8 mouse cellular contexts compared by ENCODE assay signal in the genomic region with DNA sequence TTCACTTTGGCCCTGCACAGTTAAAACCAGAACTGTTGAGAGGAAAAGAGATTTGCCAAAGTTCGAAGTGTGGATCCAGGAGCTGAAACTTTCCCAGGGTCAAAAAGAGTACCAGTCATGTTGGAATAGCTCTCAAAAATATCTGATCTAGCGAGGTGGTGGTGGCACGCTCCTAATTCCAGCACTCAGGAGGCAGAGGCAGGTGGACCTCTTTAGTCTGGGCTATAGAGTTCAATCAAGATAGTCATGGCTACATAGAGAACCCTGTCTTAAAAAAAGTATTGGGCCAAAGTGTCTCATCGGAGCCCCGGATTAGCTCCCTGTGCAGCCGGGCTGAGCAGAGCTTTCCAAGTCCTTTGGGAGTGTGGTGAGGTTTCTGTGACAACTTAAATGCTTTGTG. TPM values are rescaled to one million over a fixed set of nuclear protein-coding genes. Genes with fewer than 3 reads are reported as not detected.
DNase-seq lines count a peak whose midpoint lies in the region; ATAC-seq and TF ChIP-seq lines count a peak whose summit lies in the region.

No protein-coding gene starts in this region.

- intact Hi-C loops in heart, postnatal 36 days (cut with DNase I), result loop anchor here (2.0 kb wide), 1 partner anchor 93 kb away; a partner anchor contains a TSS

- H3K27ac ChIP-seq in heart, embryonic 15.5 days, result peak overlapping the region; percentile 99; the same call in 1 of the 2 replicates
- H3K27ac ChIP-seq in ES-E14 (ENCODE audit: insufficient read depth, low read depth, low read length, poor library complexity, severe bottlenecking), result no peak overlapping the region
- H3K27ac ChIP-seq in forebrain, postnatal 0 days (ENCODE audit: low read depth, low read length), result no peak overlapping the region
- H3K27ac ChIP-seq in liver, postnatal 0 days (ENCODE audit: low read depth), result 0 out of 2 replicates have a peak overlapping the region, but pooled peaks have one; percentile 99

- DNase-seq in heart, postnatal 36 days, result no peak
- no peak for DNase-seq in ES-E14 (ENCODE audit: low read depth, low spot score)
- DNase-seq in forebrain, postnatal 0 days, result no peak
- no peak for DNase-seq in liver, postnatal 0 days
- no peak for DNase-seq in c-Kit-positive CD71-positive TER-119-positive erythroid progenitor cells, embryonic 14.5 days (ENCODE audit: low spot score)
- DNase-seq in T-cell, adult 2 months (ENCODE audit: low spot score), result no peak

- peaks cover 47% of the 10 kb centered on the region for H3K4me1 ChIP-seq in heart, embryonic 15.5 days (replicated peaks)
- peaks cover 0 to 8% of the 10 kb centered on the region in 2 experiments; a peak in 2 of 4 replicates for H3K4me1 ChIP-seq in ES-E14 (ENCODE audit: control insufficient read depth in 2 of 2, insufficient read depth in 2 of 2, low read length in 2 of 2, poor library complexity in 1 of 2)
- H3K4me1 ChIP-seq in forebrain, postnatal 0 days (ENCODE audit: insufficient read depth), result peaks cover 34% of the 10 kb centered on the region
- peaks cover 35% of the 10 kb centered on the region for H3K4me1 ChIP-seq in liver, postnatal 0 days (ENCODE audit: insufficient read depth)

- no peaks in the 10 kb centered on the region for H3K36me3 ChIP-seq in heart, embryonic 15.5 days
- H3K36me3 ChIP-seq in ES-E14 (ENCODE audit: control insufficient read depth, insufficient read depth, low read length, poor library complexity, severe bottlenecking), result no peaks in the 10 kb centered on the region
- no peaks in the 10 kb centered on the region for H3K36me3 ChIP-seq in forebrain, postnatal 0 days (ENCODE audit: insufficient read depth)
- no peaks in the 10 kb centered on the region for H3K36me3 ChIP-seq in liver, postnatal 0 days (replicated peaks; ENCODE audit: insufficient read depth, low read length)

- in situ Hi-C loops in ES-E14 (cut with MboI; ENCODE audit: low sequenced_read_pairs in 2 of 2, unreplicated experiment in 2 of 2), result no loop called here

- TF ChIP-seq CTCF in forebrain, postnatal 0 days (IDR thresholded peaks at IDR 0.05; ENCODE audit: low read depth), result no peak
- no peak for TF ChIP-seq CTCF in liver, postnatal 0 days (IDR thresholded peaks at IDR 0.05; ENCODE audit: low read depth)

- H3K9me3 ChIP-seq in heart, embryonic 15.5 days (replicated peaks), result no peaks in the 10 kb centered on the region
- H3K9me3 ChIP-seq in ES-E14 (ENCODE audit: control insufficient read depth, insufficient read depth, low read depth, low read length), result no peaks in the 10 kb centered on the region
- H3K9me3 ChIP-seq in forebrain, postnatal 0 days (ENCODE audit: low read length), result no peaks in the 10 kb centered on the region
- no peaks in the 10 kb centered on the region for H3K9me3 ChIP-seq in liver, postnatal 0 days (ENCODE audit: low read length)

- ATAC-seq in heart, embryonic 15.5 days (replicated peaks; ENCODE audit: insufficient number of reproducible peaks, insufficient read depth, low FRiP score, low read depth), result no peak
- no peak for ATAC-seq in forebrain, postnatal 0 days
- ATAC-seq in liver, postnatal 0 days, result no peak
- ATAC-seq in cerebellum, adult (ENCODE audit: insufficient number of reproducible peaks, low FRiP score, low TSS enrichment), result no peak

- no peaks in the 10 kb centered on the region for H3K27me3 ChIP-seq in heart, embryonic 15.5 days
- H3K27me3 ChIP-seq in forebrain, postnatal 0 days (ENCODE audit: insufficient read depth, low read length), result no peaks in the 10 kb centered on the region
- H3K27me3 ChIP-seq in liver, postnatal 0 days (ENCODE audit: insufficient read depth, low read length), result no peaks in the 10 kb centered on the region

- no peak for TF ChIP-seq EP300 in liver, postnatal 0 days (IDR thresholded peaks at IDR 0.05; ENCODE audit: low read depth)

- H3K4me3 ChIP-seq in heart, embryonic 15.5 days, result peak overlapping the region; percentile 84
- H3K4me3 ChIP-seq in ES-E14 (ENCODE audit: insufficient read depth in 1 of 2, low read depth in 1 of 2, low read length in 2 of 2, poor library complexity in 1 of 2, severe bottlenecking in 1 of 2), result peak overlapping the region; percentile 90 to 98; a peak in 3 of 4 replicates
- peak overlapping the region; percentile 89 for H3K4me3 ChIP-seq in forebrain, postnatal 0 days (ENCODE audit: low read depth, low read length)
- H3K4me3 ChIP-seq in liver, postnatal 0 days (ENCODE audit: low read depth, low read length), result peak overlapping the region; percentile 91

- WGBS in heart, embryonic 15.5 days, result 57% methylated on average over 6 of the region's 6 CpGs
- WGBS in forebrain, postnatal 0 days, result 58% methylated on average over 6 of the region's 6 CpGs
- WGBS in liver, postnatal 0 days (ENCODE audit: insufficient replicate concordance), result 69% methylated on average over 6 of the region's 6 CpGs

- peak overlapping the region; percentile 85 for H3K9ac ChIP-seq in heart, embryonic 15.5 days
- H3K9ac ChIP-seq in ES-E14 (ENCODE audit: insufficient read depth, low read depth, low read length, poor library complexity, severe bottlenecking), result peak overlapping the region; percentile 92; the same call in 1 of the 2 replicates
- H3K9ac ChIP-seq in forebrain, postnatal 0 days, result peak overlapping the region; percentile 93
- H3K9ac ChIP-seq in liver, postnatal 0 days (replicated peaks), result peak overlapping the region; percentile 97

- H3K4me2 ChIP-seq in heart, embryonic 15.5 days, result peak overlapping the region; percentile 77
- peak overlapping the region; percentile 75 for H3K4me2 ChIP-seq in forebrain, postnatal 0 days (ENCODE audit: low read depth)
- peak overlapping the region; percentile 97 for H3K4me2 ChIP-seq in liver, postnatal 0 days (ENCODE audit: low read depth, low read length)

TF ChIP-seq in ES-E14, 5 proteins besides CTCF, POLR2A, EP300 and RAD21:
- TF ChIP-seq CHD2 (IDR thresholded peaks at IDR 0.05; ENCODE audit: low read depth, low read length), result no peak
- no peak for TF ChIP-seq MAFK (IDR thresholded peaks at IDR 0.05; ENCODE audit: insufficient read depth, low read depth, low read length)
- no peak for TF ChIP-seq ZNF384 (IDR thresholded peaks at IDR 0.05; ENCODE audit: low read depth, low read length)
- TF ChIP-seq HCFC1 (IDR thresholded peaks at IDR 0.05; ENCODE audit: borderline replicate concordance, insufficient read depth, low read length), result no peak
- no peak for TF ChIP-seq ZC3H11A (IDR thresholded peaks at IDR 0.05; ENCODE audit: borderline replicate concordance, low read depth, low read length)
TF ChIP-seq in ES-E14: peak in this region for 0.

RNA-seq across cellular contexts. Expression of a gene that starts 1.7 kb away (rescaled TPM):
- polyA plus RNA-seq in heart, embryonic 15.5 days (2015; fragmentation: Nextera tagmentation; extraction: Ambion mirVana), result 14.0 and 19.9 TPM in 2 replicates
- 1 to 10 TPM; 9.4 to 10.0 TPM for total RNA-seq in heart, postnatal 36 days (2021)
- total RNA-seq in ES-E14 (2012; rRNA removed), result 16.3 and 20.8 TPM in 2 replicates
- 26.1 and 30.6 TPM in 2 replicates for total RNA-seq in forebrain, postnatal 0 days (2014; rRNA removed)
- 16.7 and 18.5 TPM in 2 replicates for polyA plus RNA-seq in forebrain, postnatal 0 days (2015; fragmentation: Nextera tagmentation; extraction: Ambion mirVana)
- polyA plus RNA-seq in liver, postnatal 0 days (2015; fragmentation: Nextera tagmentation; extraction: Ambion mirVana), result 5.5 and 6.1 TPM in 2 replicates

RNA-seq across cellular contexts. Expression of a gene that starts 46.4 kb away (rescaled TPM):
- 512 and 629 TPM in 2 replicates for polyA plus RNA-seq in heart, embryonic 15.5 days (2015; fragmentation: Nextera tagmentation; extraction: Ambion mirVana)
- total RNA-seq in heart, postnatal 36 days (2021), result 1,000 to 10,000 TPM; 1,294 to 1,573 TPM
- 206 and 242 TPM in 2 replicates for total RNA-seq in ES-E14 (2012; rRNA removed)
- total RNA-seq in forebrain, postnatal 0 days (2014; rRNA removed), result 337 and 459 TPM in 2 replicates
- polyA plus RNA-seq in forebrain, postnatal 0 days (2015; fragmentation: Nextera tagmentation; extraction: Ambion mirVana), result 500 and 583 TPM in 2 replicates
- polyA plus RNA-seq in liver, postnatal 0 days (2015; fragmentation: Nextera tagmentation; extraction: Ambion mirVana), result 213 and 215 TPM in 2 replicates

RNA-seq across cellular contexts. Expression of a gene that starts 46.5 kb away (rescaled TPM):
- 16.7 and 26.0 TPM in 2 replicates for polyA plus RNA-seq in heart, embryonic 15.5 days (2015; fragmentation: Nextera tagmentation; extraction: Ambion mirVana)
- total RNA-seq in heart, postnatal 36 days (2021), result 1 to 10 TPM; 7.0 to 8.1 TPM
- total RNA-seq in ES-E14 (2012; rRNA removed), result 56.6 and 58.5 TPM in 2 replicates
- total RNA-seq in forebrain, postnatal 0 days (2014; rRNA removed), result 54.4 and 55.7 TPM in 2 replicates
- polyA plus RNA-seq in forebrain, postnatal 0 days (2015; fragmentation: Nextera tagmentation; extraction: Ambion mirVana), result 28.7 and 31.7 TPM in 2 replicates
- 8.9 and 10.0 TPM in 2 replicates for polyA plus RNA-seq in liver, postnatal 0 days (2015; fragmentation: Nextera tagmentation; extraction: Ambion mirVana)

Comparison
In these comparisons a context has a peak if more than half of its experiments do, and no peak if none do; other contexts are left out.
1. H3K27ac ChIP-seq: peak in heart, embryonic 15.5 days (single experiment) and liver, postnatal 0 days (single experiment); none in ES-E14 (single experiment) and forebrain, postnatal 0 days (single experiment).
2. Peak in every context shown above with its lines, with median percentiles within 50 percentile points of each other: H3K4me2 ChIP-seq, H3K4me3 ChIP-seq and H3K9ac ChIP-seq.